Mouse (Mus musculus): ENCODE data around the gene Bet1l. TPM values are rescaled to one million over a fixed set of nuclear protein-coding genes. Genes with fewer than 3 reads are reported as not detected.

Gene Bet1l
- polyA plus RNA-seq, 1 experiment from 2014 or later, result 59.2 TPM

DNA sequence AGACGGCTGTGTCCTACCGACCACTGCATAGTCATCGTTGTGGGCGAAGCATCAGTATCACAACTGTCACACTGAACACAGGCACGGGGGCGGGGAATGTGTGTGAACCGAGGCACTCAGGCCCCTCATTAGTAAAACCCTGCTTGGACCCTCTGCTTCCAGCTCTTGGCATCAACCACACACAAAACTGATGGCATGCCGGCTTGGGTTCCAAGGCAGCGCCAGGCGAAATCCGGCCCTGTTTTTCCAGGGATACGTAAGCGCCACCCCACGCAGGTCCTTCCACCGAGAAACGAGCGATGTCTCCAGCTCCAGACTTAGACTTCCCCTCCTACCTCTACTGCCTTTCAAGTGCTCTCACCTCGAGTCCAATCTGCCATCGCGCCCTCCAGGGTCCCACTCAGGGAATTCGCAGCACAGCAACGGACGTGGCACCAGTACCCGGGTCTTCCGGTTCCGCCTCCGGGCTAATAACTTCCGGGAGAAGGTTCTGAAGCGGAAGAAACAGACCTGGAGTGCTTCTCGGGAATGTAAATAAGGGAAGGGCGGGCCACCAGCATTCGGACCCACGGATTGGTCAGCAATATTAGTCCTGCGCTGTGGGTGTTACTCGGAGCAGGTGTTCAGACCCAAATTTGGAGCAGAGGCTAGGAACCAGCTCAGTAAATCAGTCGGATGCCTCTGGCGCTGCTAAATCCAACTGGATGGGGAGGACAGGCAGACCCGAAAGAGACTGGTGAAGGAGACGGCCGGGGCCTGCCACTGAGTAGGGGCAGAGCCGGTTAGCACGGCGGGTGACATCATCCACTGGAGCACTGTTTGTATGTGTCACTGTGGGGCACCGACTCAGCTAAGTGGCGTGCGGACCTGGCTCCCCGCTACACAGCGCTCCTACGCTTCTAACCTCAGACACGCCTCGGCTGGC, 1.3 kb downstream of the Bet1l start, which contains the start of gene Gm45785:
Gene Gm45785, minus strand, starts transcription at position 472 of the 925 bp plus-strand sequence.
- 1% methylated on average over 51 of the region's 51 CpGs for WGBS
- Histone ChIP-seq H3K4me3 (peak within 1 kb of the TSS; percentile 88), H3K4me1 (peaks cover 28% of the 10 kb centered on the region), H3K36me3 (peaks cover 62% of the 10 kb centered on the region), H3K27ac (peak within 1 kb of the TSS; percentile 83), H3K27me3 (no peaks in the 10 kb centered on the region), H3K4me2 (replicated peaks) (peak within 1 kb of the TSS; percentile 100), H3K9ac (peak within 1 kb of the TSS; percentile 87), H3K9me3 (no peaks in the 10 kb centered on the region)
- ATAC-seq (ENCODE audit: low FRiP score, low read depth), result peak; percentile 77

GRCm38 (mm10) chr7:140855181-140855580, 2.2 kb downstream of the Bet1l start:
- 69% methylated on average over 9 of the region's 9 CpGs for WGBS
- no peak for ATAC-seq (ENCODE audit: low FRiP score, low read depth)
- H3K9me3 ChIP-seq, result no peaks in the 10 kb centered on the region
- no peaks in the 10 kb centered on the region for H3K27me3 ChIP-seq
- H3K9ac ChIP-seq, result peak overlapping the region; percentile 87
- peak overlapping the region; percentile 100 for H3K4me2 ChIP-seq (replicated peaks)
- peaks cover 28% of the 10 kb centered on the region for H3K4me1 ChIP-seq
- H3K36me3 ChIP-seq, result peaks cover 54% of the 10 kb centered on the region
- H3K4me3 ChIP-seq, result peak overlapping the region; percentile 88
- 0 out of 2 replicates have a peak overlapping the region, but pooled peaks have one; percentile 83 for H3K27ac ChIP-seq

GRCm38 (mm10) chr7:140854483-140854882, 2.9 kb downstream of the Bet1l start:
- peaks cover 28% of the 10 kb centered on the region for H3K4me1 ChIP-seq
- WGBS, result 93% methylated on average over 18 of the region's 18 CpGs
- no peaks in the 10 kb centered on the region for H3K9me3 ChIP-seq
- ATAC-seq (ENCODE audit: low FRiP score, low read depth), result no peak
- peak overlapping the region; percentile 88; the same call in 1 of the 2 replicates for H3K4me3 ChIP-seq
- H3K36me3 ChIP-seq, result peaks cover 47% of the 10 kb centered on the region
- no peak overlapping the region for H3K27ac ChIP-seq
- peak overlapping the region; percentile 100 for H3K4me2 ChIP-seq (replicated peaks)
- no peaks in the 10 kb centered on the region for H3K27me3 ChIP-seq
- no peak overlapping the region for H3K9ac ChIP-seq

DNA sequence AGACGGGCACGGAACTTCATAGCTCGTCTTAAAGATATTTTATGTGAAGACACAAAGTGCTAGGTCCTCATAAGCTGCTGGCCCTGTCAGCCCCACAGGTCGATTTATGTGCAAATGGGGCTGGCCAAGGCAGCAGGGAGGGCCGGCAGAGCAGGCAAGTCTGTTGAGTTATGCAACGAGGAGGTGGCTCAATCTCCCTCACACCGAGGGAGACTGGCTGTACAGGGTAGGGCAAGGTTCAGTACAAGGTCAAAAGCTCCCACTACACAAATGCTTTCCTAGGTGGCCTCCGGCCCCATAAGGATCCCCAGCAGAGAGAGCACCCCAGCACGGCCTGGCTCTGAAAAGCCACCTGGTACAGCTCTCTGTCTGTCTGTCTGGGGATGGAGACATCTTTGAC, 4.0 kb downstream of the Bet1l start:
- Histone ChIP-seq H3K27ac (no peak overlapping the region), H3K36me3 (peaks cover 36% of the 10 kb centered on the region), H3K4me2 (replicated peaks) (no peak overlapping the region), H3K9ac (no peak overlapping the region), H3K27me3 (no peaks in the 10 kb centered on the region), H3K4me1 (peaks cover 20% of the 10 kb centered on the region), H3K9me3 (no peaks in the 10 kb centered on the region), H3K4me3 (no peak overlapping the region)
- WGBS, result 81% methylated on average over 9 of the region's 9 CpGs
- ATAC-seq (ENCODE audit: low FRiP score, low read depth), result no peak

DNA sequence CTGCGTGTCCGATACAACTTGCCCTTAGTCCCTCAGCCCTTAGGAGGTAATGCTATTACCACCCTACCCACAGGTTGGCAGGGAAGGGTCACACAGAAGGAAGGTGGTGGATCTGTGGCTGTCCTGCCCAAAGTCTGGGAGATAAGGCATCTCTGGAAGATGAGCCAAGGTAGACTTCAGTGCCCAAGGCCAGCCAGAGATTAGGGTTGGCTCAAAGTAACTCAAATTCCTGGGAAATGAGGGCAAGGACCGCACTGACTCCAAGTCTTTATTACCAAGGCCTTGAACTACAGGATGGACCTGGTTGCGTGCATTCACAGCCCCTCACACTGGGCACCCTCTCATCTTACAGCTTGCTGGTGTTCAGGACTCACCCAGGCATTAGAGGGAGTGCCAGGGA, 5.5 kb downstream of the Bet1l start:
- no peaks in the 10 kb centered on the region for H3K9me3 ChIP-seq
- H3K27me3 ChIP-seq, result peaks cover 5% of the 10 kb centered on the region; the same call in 1 of the 2 replicates
- peaks cover 36% of the 10 kb centered on the region for H3K36me3 ChIP-seq
- WGBS, result 97% methylated on average over 4 of the region's 4 CpGs
- H3K9ac ChIP-seq, result no peak overlapping the region
- no peak overlapping the region for H3K4me3 ChIP-seq
- ATAC-seq (ENCODE audit: low FRiP score, low read depth), result no peak
- peaks cover 14% of the 10 kb centered on the region for H3K4me1 ChIP-seq
- no peak overlapping the region for H3K27ac ChIP-seq
- no peak overlapping the region for H3K4me2 ChIP-seq (replicated peaks)

- Histone ChIP-seq H3K9me3 (no peaks in the 10 kb centered on the region), H3K27ac (no peak overlapping the region), H3K4me2 (replicated peaks) (no peak overlapping the region), H3K4me1 (peaks cover 7% of the 10 kb centered on the region; the same call in 1 of the 2 replicates), H3K4me3 (no peak overlapping the region), H3K36me3 (peaks cover 24% of the 10 kb centered on the region), H3K9ac (no peak overlapping the region), H3K27me3 (peaks cover 17% of the 10 kb centered on the region)
- ATAC-seq (ENCODE audit: low FRiP score, low read depth), result no peak
- WGBS, result 93% methylated on average over 10 of the region's 10 CpGs
These were observed 8.8 kb downstream of the Bet1l start for GRCm38 (mm10) chr7:140848591-140848990.

GRCm38 (mm10) chr7:140847755-140848580, 9.4 kb downstream of the Bet1l start, which contains the start of gene Odf3:
TSS of gene Odf3 (plus strand) at chr7:140847805.
- WGBS, result 65% methylated on average over 11 of the region's 11 CpGs
- no peak for ATAC-seq (ENCODE audit: low FRiP score, low read depth)
- no peak within 1 kb of the TSS for H3K4me2 ChIP-seq (replicated peaks)
- H3K9me3 ChIP-seq, result no peaks in the 10 kb centered on the region
- peaks cover 18% of the 10 kb centered on the region for H3K36me3 ChIP-seq
- H3K4me3 ChIP-seq, result no peak within 1 kb of the TSS
- peaks cover 7% of the 10 kb centered on the region; the same call in 1 of the 2 replicates for H3K4me1 ChIP-seq
- peaks cover 23% of the 10 kb centered on the region for H3K27me3 ChIP-seq
- H3K27ac ChIP-seq, result no peak within 1 kb of the TSS; the same call in 1 of the 2 replicates
- peak within 1 kb of the TSS; percentile 2; the same call in 1 of the 2 replicates for H3K9ac ChIP-seq

- Histone ChIP-seq H3K27ac (no peak overlapping the region), H3K4me1 (peaks cover 7% of the 10 kb centered on the region; the same call in 1 of the 2 replicates), H3K4me3 (no peak overlapping the region), H3K4me2 (replicated peaks) (no peak overlapping the region), H3K9ac (no peak overlapping the region), H3K9me3 (no peaks in the 10 kb centered on the region), H3K36me3 (peaks cover 5% of the 10 kb centered on the region), H3K27me3 (peaks cover 36% of the 10 kb centered on the region)
- no peak for ATAC-seq (ENCODE audit: low FRiP score, low read depth)
- WGBS, result 81% methylated on average over 10 of the region's 10 CpGs
These were observed 10.7 kb downstream of the Bet1l start for GRCm38 (mm10) chr7:140846676-140847075.

GRCm38 (mm10) chr7:140845683-140846082, 11.7 kb downstream of the Bet1l start:
- no peak overlapping the region for H3K4me2 ChIP-seq (replicated peaks)
- no peak for ATAC-seq (ENCODE audit: low FRiP score, low read depth)
- H3K27ac ChIP-seq, result no peak overlapping the region
- peaks cover 46% of the 10 kb centered on the region for H3K27me3 ChIP-seq
- no peaks in the 10 kb centered on the region for H3K36me3 ChIP-seq
- WGBS, result 59% methylated on average over 4 of the region's 4 CpGs
- no peak overlapping the region for H3K9ac ChIP-seq
- H3K9me3 ChIP-seq, result no peaks in the 10 kb centered on the region
- peaks cover 7% of the 10 kb centered on the region; the same call in 1 of the 2 replicates for H3K4me1 ChIP-seq
- H3K4me3 ChIP-seq, result no peak overlapping the region

- H3K4me1 ChIP-seq, result peaks cover 7% of the 10 kb centered on the region; the same call in 1 of the 2 replicates
- no peak within 1 kb of the TSS for H3K4me2 ChIP-seq (replicated peaks)
- no peaks in the 10 kb centered on the region for H3K9me3 ChIP-seq
- no peaks in the 10 kb centered on the region for H3K36me3 ChIP-seq
- 25% methylated on average over 14 of the region's 14 CpGs for WGBS
- no peak within 1 kb of the TSS for H3K27ac ChIP-seq
- no peak within 1 kb of the TSS for H3K4me3 ChIP-seq
- ATAC-seq (ENCODE audit: low FRiP score, low read depth), result peak; percentile 73
- peaks cover 52% of the 10 kb centered on the region for H3K27me3 ChIP-seq
- H3K9ac ChIP-seq, result no peak within 1 kb of the TSS; the same call in 1 of the 2 replicates
These were observed 12.3 kb downstream of the Bet1l start, which contains the start of gene Scgb1c1 for GRCm38 (mm10) chr7:140844905-140845665. TSS of gene Scgb1c1 (plus strand) at chr7:140845547.

- H3K27ac ChIP-seq, result no peak overlapping the region
- peaks cover 7% of the 10 kb centered on the region; the same call in 1 of the 2 replicates for H3K4me1 ChIP-seq
- no peaks in the 10 kb centered on the region for H3K9me3 ChIP-seq
- H3K4me2 ChIP-seq (replicated peaks), result no peak overlapping the region
- H3K9ac ChIP-seq, result no peak overlapping the region
- 76% methylated on average over 7 of the region's 7 CpGs for WGBS
- H3K27me3 ChIP-seq, result peaks cover 62% of the 10 kb centered on the region
- ATAC-seq (ENCODE audit: low FRiP score, low read depth), result no peak
- no peak overlapping the region for H3K4me3 ChIP-seq
- H3K36me3 ChIP-seq, result no peaks in the 10 kb centered on the region
These were observed 13.6 kb downstream of the Bet1l start for GRCm38 (mm10) chr7:140843806-140844205.

Measured in limb, embryonic 13.5 days (tissue).